Mouse (Mus musculus) small intestine, adult 2 months (tissue): ENCODE data around the gene Gm20388. TPM values are rescaled to one million over a fixed set of nuclear protein-coding genes. Genes with fewer than 3 reads are reported as not detected.
A peak's percentile ranks its signal among the peaks of the same experiment; 100 is the strongest.

Experiments used
- H3K27ac ChIP-seq: fragments of 200-500 bp; 2 replicates; pipeline ENCODE4 v1.5.1; 2012; ENCODE audit warnings: low read depth, low read length, control low read depth, inconsistent platforms; ENCODE audit not compliant: insufficient read depth
- H3K27me3 ChIP-seq: fragments of 200-500 bp; 2 replicates; pipeline ENCODE4 v1.6.1; 2012; ENCODE audit warnings: mild to moderate bottlenecking, moderate library complexity, low read length, inconsistent platforms; ENCODE audit not compliant: control insufficient read depth, insufficient read depth
- H3K36me3 ChIP-seq: fragments of 200-500 bp; 2 replicates; pipeline ENCODE4 v1.6.1; 2012; ENCODE audit warnings: mild to moderate bottlenecking, low read length, control low read depth, inconsistent platforms; ENCODE audit not compliant: control insufficient read depth, insufficient read depth
- H3K4me1 ChIP-seq: fragments of 200-500 bp; 2 replicates; pipeline ENCODE4 v1.6.1; 2012; ENCODE audit warnings: low read length, inconsistent platforms, mixed read lengths; ENCODE audit not compliant: control insufficient read depth, insufficient read depth, insufficient read length
- H3K4me3 ChIP-seq: fragments of 200-500 bp; 2 replicates; pipeline ENCODE4 v1.5.1; 2012; ENCODE audit warnings: low read depth, mild to moderate bottlenecking, control low read depth, inconsistent platforms, low read length, moderate library complexity
- CTCF ChIP-seq: fragments of 200-500 bp; IDR thresholded peaks from 2 replicates; pipeline ENCODE4 v1.5.1; 2012; ENCODE audit warnings: low read depth, mild to moderate bottlenecking, control low read depth, inconsistent platforms, low read length, moderate library complexity, mixed read lengths; ENCODE audit not compliant: insufficient replicate concordance, insufficient read length; ENCODE audit errors: extremely low read depth
- POLR2A ChIP-seq: fragments of 200-500 bp; IDR thresholded peaks from 2 replicates; pipeline ENCODE4 v1.6.1; 2012; ENCODE audit warnings: low read depth, mild to moderate bottlenecking, control low read depth, inconsistent platforms, low read length, moderate library complexity
- WGBS: fragments of 180-500 bp; shearing (Covaris S2); methylation state at CpG from one replicate; pipeline ENCODE4 v1.1.7; 2018; 5-methylcytosine and 5-hydroxymethylcytosine counted together
- polyA plus RNA-seq: library from polyadenylated mRNA; depleted of rRNA; stranded (reverse); fragments of >200 nt; gene quantifications from 2 replicates; pipeline ENCODE4 v1.2.3, GENCODE M21; 2012

The Gm20388 gene
- polyA plus RNA-seq, 1 experiment: 37.3 TPM

- peak overlapping the region; percentile 4; the same call in 1 of the 2 replicates for H3K4me3 ChIP-seq
- no peaks in the 10 kb centered on the region; the same call in 1 of the 2 replicates for H3K4me1 ChIP-seq
- peaks cover 47% of the 10 kb centered on the region for H3K27me3 ChIP-seq
- TF ChIP-seq POLR2A (no peak), CTCF (no peak)
- no peaks in the 10 kb centered on the region for H3K36me3 ChIP-seq
- peak overlapping the region; percentile 28 for H3K27ac ChIP-seq
- 9% methylated on average over 13 of the region's 13 CpGs for WGBS
Observed at GRCm38 (mm10) chr8:121075936-121076335, 1165.3 kb downstream of the Gm20388 start.

GRCm38 (mm10) chr8:121076555-121076954 lies 1165.9 kb downstream of the Gm20388 start:
- H3K27ac ChIP-seq: peak overlapping the region; percentile 28
- TF ChIP-seq POLR2A (no peak), CTCF (no peak)
- H3K27me3 ChIP-seq: peaks cover 50% of the 10 kb centered on the region
- 22% methylated on average over 7 of the region's 7 CpGs for WGBS
- no peaks in the 10 kb centered on the region; the same call in 1 of the 2 replicates for H3K4me1 ChIP-seq
- no peaks in the 10 kb centered on the region for H3K36me3 ChIP-seq
- 0 out of 2 replicates have a peak overlapping the region, but pooled peaks have one; percentile 13 for H3K4me3 ChIP-seq

GRCm38 (mm10) chr8:121078721-121079120 lies 1168.1 kb downstream of the Gm20388 start:
- no peaks in the 10 kb centered on the region for H3K36me3 ChIP-seq
- peak overlapping the region; percentile 88 for H3K27ac ChIP-seq
- TF ChIP-seq POLR2A (no peak), CTCF (no peak)
- 10% methylated on average over 14 of the region's 14 CpGs for WGBS
- H3K27me3 ChIP-seq: peaks cover 57% of the 10 kb centered on the region
- peaks cover 3% of the 10 kb centered on the region; the same call in 1 of the 2 replicates for H3K4me1 ChIP-seq
- H3K4me3 ChIP-seq: peak overlapping the region; percentile 35

- Histone ChIP-seq H3K36me3 (no peaks in the 10 kb centered on the region), H3K27me3 (peaks cover 57% of the 10 kb centered on the region), H3K4me3 (no peak overlapping the region), H3K4me1 (peaks cover 3% of the 10 kb centered on the region; the same call in 1 of the 2 replicates), H3K27ac (peak overlapping the region; percentile 88)
- TF ChIP-seq POLR2A (no peak), CTCF (no peak)
- WGBS: 8% methylated on average over 7 of the region's 7 CpGs
Observed at GRCm38 (mm10) chr8:121079201-121079600, 1168.6 kb downstream of the Gm20388 start.

GRCm38 (mm10) chr8:121079944-121080343 lies 1169.3 kb downstream of the Gm20388 start:
- WGBS: 14% methylated on average over 12 of the region's 12 CpGs
- H3K4me3 ChIP-seq: peak overlapping the region; percentile 71; the same call in 1 of the 2 replicates
- peaks cover 59% of the 10 kb centered on the region for H3K27me3 ChIP-seq
- no peaks in the 10 kb centered on the region for H3K36me3 ChIP-seq
- peaks cover 3% of the 10 kb centered on the region; the same call in 1 of the 2 replicates for H3K4me1 ChIP-seq
- H3K27ac ChIP-seq: peak overlapping the region; percentile 88
- TF ChIP-seq CTCF: no peak
- no peak for TF ChIP-seq POLR2A

- Histone ChIP-seq H3K27ac (peak overlapping the region; percentile 88), H3K27me3 (peaks cover 59% of the 10 kb centered on the region), H3K36me3 (no peaks in the 10 kb centered on the region), H3K4me3 (peak overlapping the region; percentile 71), H3K4me1 (peaks cover 3% of the 10 kb centered on the region; the same call in 1 of the 2 replicates)
- no peak for TF ChIP-seq POLR2A
- no peak for TF ChIP-seq CTCF
- WGBS: 3% methylated on average over 49 of the region's 49 CpGs
Observed at GRCm38 (mm10) chr8:121080361-121081090, 1169.9 kb downstream of the Gm20388 start.

GRCm38 (mm10) chr8:121081398-121081797 lies 1170.8 kb downstream of the Gm20388 start:
- H3K27ac ChIP-seq: peak overlapping the region; percentile 93
- TF ChIP-seq POLR2A (no peak), CTCF (no peak)
- H3K27me3 ChIP-seq: peaks cover 56% of the 10 kb centered on the region
- H3K36me3 ChIP-seq: no peaks in the 10 kb centered on the region
- H3K4me1 ChIP-seq: peaks cover 3% of the 10 kb centered on the region; the same call in 1 of the 2 replicates
- 8% methylated on average over 7 of the region's 7 CpGs for whole genome bisulfite sequencing
- H3K4me3 ChIP-seq: peak overlapping the region; percentile 71
